19 mouse cellular contexts compared by ENCODE assay signal in the genomic region with DNA sequence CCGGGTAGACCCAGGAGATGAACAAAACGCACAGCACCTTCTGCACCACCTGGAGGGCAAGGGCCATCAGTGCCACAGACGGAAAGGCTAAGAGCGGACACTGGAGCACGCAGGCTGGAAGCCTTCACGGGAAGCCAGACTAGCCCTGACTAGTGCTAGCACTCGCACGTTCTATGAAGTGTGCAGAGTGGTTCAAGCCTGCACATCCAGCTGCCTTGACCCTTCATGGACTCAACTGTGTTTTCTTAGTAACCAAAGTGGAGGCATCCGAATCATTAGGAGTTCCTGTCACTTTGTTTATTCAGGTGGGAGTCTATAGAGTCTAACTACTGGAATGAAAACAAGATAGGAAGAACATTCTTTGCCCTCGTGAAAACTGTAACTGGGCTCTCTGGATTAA. TPM values are rescaled to one million over a fixed set of nuclear protein-coding genes. Genes with fewer than 3 reads are reported as not detected.
A peak's percentile ranks its signal among the peaks of the same experiment; 100 is the strongest.
DNase-seq lines count a peak whose midpoint lies in the region; ATAC-seq lines count a peak whose summit lies in the region.
"Had no signal": no experiment of that assay in that cellular context is flagged by ENCODE, and none has a peak within 500 bp of the region (broad histone marks: within the 10 kb centered on the region; RNA-seq: fewer than 3 reads in every experiment).

No protein-coding gene starts in this region.

- peaks cover 22% of the 10 kb centered on the region for H3K36me3 ChIP-seq in heart, embryonic 15.5 days
- H3K36me3 ChIP-seq in embryonic facial prominence, embryonic 11.5 days (replicated peaks; ENCODE audit: control insufficient read depth, insufficient read depth, low read depth, low read length) = peaks cover 4% of the 10 kb centered on the region; the same call in 1 of the 2 replicates

- intact Hi-C loops in heart, postnatal 36 days (cut with DNase I) = no loop called here

- ATAC-seq in heart, embryonic 15.5 days (replicated peaks; ENCODE audit: insufficient number of reproducible peaks, insufficient read depth, low FRiP score, low read depth) = 0 out of 2 replicates have a peak, but pooled peaks have one; percentile 39
- 0 out of 2 replicates have a peak, but pooled peaks have one; percentile 81 for ATAC-seq in embryonic facial prominence, embryonic 11.5 days (replicated peaks; ENCODE audit: insufficient number of reproducible peaks, low FRiP score, low TSS enrichment, low read depth)
- ATAC-seq: activated CD4-positive, CD25-positive, alpha-beta regulatory T cell, adult 4 months; liver, embryonic 12.5 days; Patski had no signal

- DNase-seq in heart, postnatal 36 days = no peak
- peak; percentile 8 to 36 for DNase-seq in kidney, postnatal 4 days
- DNase-seq in kidney, postnatal 36 days = no peak
- DNase-seq in embryo, embryonic 10 days (ENCODE audit: low spot score) = peak; percentile 74
- DNase-seq in embryonic facial prominence, embryonic 11.5 days (ENCODE audit: low spot score) = peak; percentile 69
- no peak for DNase-seq in spleen, postnatal 14 days (ENCODE audit: low spot score in 2 of 2)
- DNase-seq in Muller cell, postnatal 12 days (ENCODE audit: inconsistent ontology term) = no peak
- DNase-seq: adrenal gland, postnatal 25 days; cerebellum, adult 8-10 months; gastrocnemius, postnatal 10 days; layer of hippocampus, postnatal 36 days; right cerebral cortex, postnatal 25 days; thymus, postnatal 36 days had no signal

- no peaks in the 10 kb centered on the region for H3K27me3 ChIP-seq in heart, embryonic 15.5 days
- H3K27me3 ChIP-seq in embryonic facial prominence, embryonic 11.5 days (ENCODE audit: control insufficient read depth, insufficient read depth, low read length) = no peaks in the 10 kb centered on the region
- H3K27me3 ChIP-seq: liver, embryonic 12.5 days; lung, embryonic 15.5 days; Patski had no signal

- 64% methylated on average over 10 of the region's 10 CpGs for WGBS in heart, embryonic 15.5 days
- 40% methylated on average over 10 of the region's 10 CpGs for WGBS in embryonic facial prominence, embryonic 11.5 days

- no peak overlapping the region for H3K4me3 ChIP-seq in heart, embryonic 15.5 days
- no peak overlapping the region for H3K4me3 ChIP-seq in embryonic facial prominence, embryonic 11.5 days (ENCODE audit: low read depth, low read length)
- H3K4me3 ChIP-seq: heart, embryonic 10.5 days; liver, embryonic 12.5 days; lung, embryonic 15.5 days had no signal

- 0 out of 2 replicates have a peak, but pooled peaks cover 6% of the 10 kb centered on the region for H3K4me1 ChIP-seq in heart, embryonic 15.5 days (replicated peaks)
- no peaks in the 10 kb centered on the region for H3K4me1 ChIP-seq in embryonic facial prominence, embryonic 11.5 days (ENCODE audit: control insufficient read depth, insufficient read depth, low read length)
- H3K4me1 ChIP-seq: heart, embryonic 10.5 days; liver, embryonic 12.5 days; lung, embryonic 15.5 days had no signal

- H3K9me3 ChIP-seq in heart, embryonic 15.5 days (replicated peaks) = no peaks in the 10 kb centered on the region
- H3K9me3 ChIP-seq in embryonic facial prominence, embryonic 11.5 days (replicated peaks; ENCODE audit: control insufficient read depth, low read length) = no peaks in the 10 kb centered on the region
- H3K9me3 ChIP-seq: heart, embryonic 10.5 days; liver, embryonic 12.5 days; lung, embryonic 15.5 days had no signal

- no peak overlapping the region for H3K4me2 ChIP-seq in heart, embryonic 15.5 days
- no peak overlapping the region for H3K4me2 ChIP-seq in embryonic facial prominence, embryonic 11.5 days (ENCODE audit: low read depth, low read length)
- H3K4me2 ChIP-seq: liver, embryonic 12.5 days; lung, embryonic 15.5 days had no signal

- no peak overlapping the region for H3K27ac ChIP-seq in heart, embryonic 15.5 days
- no peak overlapping the region for H3K27ac ChIP-seq in embryonic facial prominence, embryonic 11.5 days (replicated peaks; ENCODE audit: low read depth, low read length)
- H3K27ac ChIP-seq: liver, embryonic 12.5 days; lung, embryonic 15.5 days had no signal

- no peak overlapping the region for H3K9ac ChIP-seq in heart, embryonic 15.5 days
- no peak overlapping the region for H3K9ac ChIP-seq in embryonic facial prominence, embryonic 11.5 days (replicated peaks; ENCODE audit: low read length)
- H3K9ac ChIP-seq: liver, embryonic 12.5 days; lung, embryonic 15.5 days had no signal

RNA-seq across cellular contexts. Expression of gene Leo1, which starts 54.6 kb away (rescaled TPM):
- 27.1 and 27.7 TPM in 2 replicates for polyA plus RNA-seq in heart, embryonic 15.5 days (2015; fragmentation: Nextera tagmentation; extraction: Ambion mirVana)
- total RNA-seq in heart, postnatal 36 days (2021) = 10 to 100 TPM; 11.3 to 15.0 TPM
- polyA plus RNA-seq in embryonic facial prominence, embryonic 11.5 days (2014; fragmentation: Nextera tagmentation; extraction: Ambion mirVana) = 50.5 and 50.7 TPM in 2 replicates

Comparison
In these comparisons a context has a peak if more than half of its experiments do, and no peak if none do; other contexts are left out.
1. DNase-seq: peak in kidney, postnatal 4 days (2 of 2), embryo, embryonic 10 days (single experiment) and embryonic facial prominence, embryonic 11.5 days (single experiment); none in heart, postnatal 36 days (0 of 2), kidney, postnatal 36 days (0 of 2), spleen, postnatal 14 days (0 of 2) and Muller cell, postnatal 12 days (single experiment).